Mouse (Mus musculus): ENCODE measurements around the gene Tnik. TPM values are rescaled to one million over a fixed set of nuclear protein-coding genes. Genes with fewer than 3 reads are reported as not detected.

Tnik gene
- polyA plus RNA-seq, 1 experiment = 13.8 TPM

GRCm38 (mm10) chr3:28229503-28229902 is 33.5 kb upstream of the Tnik start:
- Histone ChIP-seq H3K4me1 (peaks cover 32% of the 10 kb centered on the region), H3K36me3 (replicated peaks; ENCODE audit: low read length) (no peaks in the 10 kb centered on the region), H3K9me3 (0 out of 2 replicates have a peak, but pooled peaks cover 6% of the 10 kb centered on the region), H3K4me3 (replicated peaks) (no peak overlapping the region), H3K27me3 (replicated peaks) (no peaks in the 10 kb centered on the region)
- no peak for TF ChIP-seq FLI1 (IDR thresholded peaks at IDR 0.05; ENCODE audit: low read length)
- TF ChIP-seq GATA1 (IDR thresholded peaks at IDR 0.05; ENCODE audit: borderline replicate concordance, low read length) = no peak

- TF ChIP-seq GATA1 (IDR thresholded peaks at IDR 0.05; ENCODE audit: borderline replicate concordance, low read length) = no peak
- TF ChIP-seq FLI1 (IDR thresholded peaks at IDR 0.05; ENCODE audit: low read length) = no peak
- Histone ChIP-seq H3K27me3 (replicated peaks) (no peaks in the 10 kb centered on the region), H3K36me3 (replicated peaks; ENCODE audit: low read length) (peaks cover 4% of the 10 kb centered on the region), H3K4me3 (replicated peaks) (no peak overlapping the region), H3K4me1 (peaks cover 36% of the 10 kb centered on the region), H3K9me3 (0 out of 2 replicates have a peak, but pooled peaks cover 6% of the 10 kb centered on the region)
Measured at GRCm38 (mm10) chr3:28232885-28233284, 30.1 kb upstream of the Tnik start.

- Histone ChIP-seq H3K36me3 (replicated peaks; ENCODE audit: low read length) (peaks cover 4% of the 10 kb centered on the region), H3K27me3 (replicated peaks) (no peaks in the 10 kb centered on the region), H3K4me1 (peaks cover 45% of the 10 kb centered on the region), H3K9me3 (0 out of 2 replicates have a peak, but pooled peaks cover 6% of the 10 kb centered on the region), H3K4me3 (replicated peaks) (no peak overlapping the region)
- TF ChIP-seq FLI1 (IDR thresholded peaks at IDR 0.05; ENCODE audit: low read length) = no peak
- no peak for TF ChIP-seq GATA1 (IDR thresholded peaks at IDR 0.05; ENCODE audit: borderline replicate concordance, low read length)
Measured at GRCm38 (mm10) chr3:28234179-28234578, 28.8 kb upstream of the Tnik start.

GRCm38 (mm10) chr3:28236689-28237088 is 26.3 kb upstream of the Tnik start:
- H3K9me3 ChIP-seq = no peaks in the 10 kb centered on the region
- peaks cover 61% of the 10 kb centered on the region for H3K4me1 ChIP-seq
- H3K4me3 ChIP-seq (replicated peaks) = peak overlapping the region; percentile 20
- peaks cover 8% of the 10 kb centered on the region for H3K36me3 ChIP-seq (replicated peaks; ENCODE audit: low read length)
- no peaks in the 10 kb centered on the region for H3K27me3 ChIP-seq (replicated peaks)
- TF ChIP-seq FLI1 (IDR thresholded peaks at IDR 0.05; ENCODE audit: low read length) (no peak), GATA1 (IDR thresholded peaks at IDR 0.05; ENCODE audit: borderline replicate concordance, low read length) (no peak)

- Histone ChIP-seq H3K4me1 (peaks cover 74% of the 10 kb centered on the region), H3K36me3 (replicated peaks; ENCODE audit: low read length) (peaks cover 8% of the 10 kb centered on the region), H3K27me3 (replicated peaks) (no peaks in the 10 kb centered on the region), H3K9me3 (no peaks in the 10 kb centered on the region), H3K4me3 (replicated peaks) (no peak overlapping the region)
- no peak for TF ChIP-seq FLI1 (IDR thresholded peaks at IDR 0.05; ENCODE audit: low read length)
- TF ChIP-seq GATA1 (IDR thresholded peaks at IDR 0.05; ENCODE audit: borderline replicate concordance, low read length) = no peak
Measured at GRCm38 (mm10) chr3:28238136-28238535, 24.9 kb upstream of the Tnik start.

- Histone ChIP-seq H3K4me1 (peaks cover 84% of the 10 kb centered on the region), H3K36me3 (replicated peaks; ENCODE audit: low read length) (peaks cover 5% of the 10 kb centered on the region), H3K9me3 (no peaks in the 10 kb centered on the region), H3K27me3 (replicated peaks) (no peaks in the 10 kb centered on the region), H3K4me3 (replicated peaks) (no peak overlapping the region)
- TF ChIP-seq GATA1 (IDR thresholded peaks at IDR 0.05; ENCODE audit: borderline replicate concordance, low read length) = no peak
- TF ChIP-seq FLI1 (IDR thresholded peaks at IDR 0.05; ENCODE audit: low read length) = no peak
Measured at GRCm38 (mm10) chr3:28242561-28242960, 20.5 kb upstream of the Tnik start.

- peaks cover 5% of the 10 kb centered on the region for H3K36me3 ChIP-seq (replicated peaks; ENCODE audit: low read length)
- H3K27me3 ChIP-seq (replicated peaks) = no peaks in the 10 kb centered on the region
- H3K4me3 ChIP-seq (replicated peaks) = peak overlapping the region; percentile 82
- TF ChIP-seq GATA1 (IDR thresholded peaks at IDR 0.05; ENCODE audit: borderline replicate concordance, low read length) (no peak), FLI1 (IDR thresholded peaks at IDR 0.05; ENCODE audit: low read length) (no peak)
- no peaks in the 10 kb centered on the region for H3K9me3 ChIP-seq
- peaks cover 74% of the 10 kb centered on the region for H3K4me1 ChIP-seq
Measured at GRCm38 (mm10) chr3:28244244-28244890, 18.6 kb upstream of the Tnik start.

GRCm38 (mm10) chr3:28248255-28248957 is 14.6 kb upstream of the Tnik start:
- Histone ChIP-seq H3K36me3 (replicated peaks; ENCODE audit: low read length) (no peaks in the 10 kb centered on the region), H3K27me3 (replicated peaks) (no peaks in the 10 kb centered on the region), H3K4me3 (replicated peaks) (no peak overlapping the region), H3K9me3 (no peaks in the 10 kb centered on the region), H3K4me1 (peaks cover 61% of the 10 kb centered on the region)
- TF ChIP-seq FLI1 (IDR thresholded peaks at IDR 0.05; ENCODE audit: low read length) (no peak), GATA1 (IDR thresholded peaks at IDR 0.05; ENCODE audit: borderline replicate concordance, low read length) (no peak)

GRCm38 (mm10) chr3:28255711-28256110 is 7.3 kb upstream of the Tnik start:
- TF ChIP-seq FLI1 (IDR thresholded peaks at IDR 0.05; ENCODE audit: low read length) = no peak
- TF ChIP-seq GATA1 (IDR thresholded peaks at IDR 0.05; ENCODE audit: borderline replicate concordance, low read length) = no peak
- Histone ChIP-seq H3K36me3 (replicated peaks; ENCODE audit: low read length) (peaks cover 11% of the 10 kb centered on the region), H3K9me3 (no peaks in the 10 kb centered on the region), H3K4me3 (replicated peaks) (no peak overlapping the region), H3K27me3 (replicated peaks) (no peaks in the 10 kb centered on the region), H3K4me1 (peaks cover 47% of the 10 kb centered on the region)

GRCm38 (mm10) chr3:28262371-28263001 is 528 bp upstream of the Tnik start:
- peaks cover 64% of the 10 kb centered on the region for H3K4me1 ChIP-seq
- peak overlapping the region; percentile 97 for H3K4me3 ChIP-seq (replicated peaks)
- no peaks in the 10 kb centered on the region for H3K9me3 ChIP-seq
- no peaks in the 10 kb centered on the region for H3K27me3 ChIP-seq (replicated peaks)
- TF ChIP-seq GATA1 (IDR thresholded peaks at IDR 0.05; ENCODE audit: borderline replicate concordance, low read length) (no peak), FLI1 (IDR thresholded peaks at IDR 0.05; ENCODE audit: low read length) (no peak)
- peaks cover 31% of the 10 kb centered on the region for H3K36me3 ChIP-seq (replicated peaks; ENCODE audit: low read length)
